Mouse (Mus musculus): ENCODE data around the gene Sfmbt1.
A peak's percentile ranks its signal among the peaks of the same experiment; 100 is the strongest.

Sfmbt1 gene

DNA sequence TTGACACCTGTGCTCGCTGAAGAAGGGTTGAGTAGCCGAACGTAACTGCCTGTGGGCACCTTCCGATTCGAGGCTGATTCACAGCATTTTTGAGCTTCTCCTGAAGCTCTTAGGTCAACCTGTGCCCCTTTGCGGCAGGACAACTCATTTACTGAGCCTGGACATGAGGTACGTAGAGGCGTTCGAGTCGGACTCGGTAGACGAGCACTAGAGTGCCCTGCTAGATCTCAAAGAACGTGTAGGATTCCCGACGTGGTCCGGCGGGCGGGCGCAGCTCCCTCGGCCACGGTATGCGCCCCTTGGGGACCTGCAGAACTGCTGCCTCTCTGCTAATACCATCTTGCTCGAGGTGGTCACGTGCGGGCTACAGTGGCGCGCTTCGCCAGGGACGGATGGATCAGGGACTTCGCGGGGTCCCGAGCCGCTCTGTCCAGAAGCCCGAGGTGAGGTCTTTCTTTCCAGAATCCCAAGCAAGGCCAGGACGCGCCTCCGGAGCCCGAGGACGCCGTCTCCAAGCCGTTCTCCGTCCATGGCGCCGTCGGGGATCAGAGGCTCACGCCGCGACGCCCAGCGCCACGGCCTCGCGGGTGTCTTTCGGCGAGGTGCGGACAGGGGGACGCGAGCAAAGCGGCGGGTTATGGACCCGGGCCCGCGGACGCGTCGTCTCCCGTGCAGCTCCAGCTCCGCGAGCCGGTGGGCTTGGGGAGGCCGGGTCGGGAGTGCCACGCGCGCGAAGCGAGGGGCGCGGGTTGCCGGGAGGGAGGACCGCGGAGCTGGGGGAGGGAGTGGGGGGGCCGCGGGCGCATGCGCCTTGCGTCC lies at the start of gene Sfmbt1:
Sfmbt1 (plus strand) TSS at position 51 of the 819 bp plus-strand sequence.
- peak in 1 of 2 experiments; percentile 20 for DNase-seq (ENCODE audit: low spot score in 2 of 2)

DNA sequence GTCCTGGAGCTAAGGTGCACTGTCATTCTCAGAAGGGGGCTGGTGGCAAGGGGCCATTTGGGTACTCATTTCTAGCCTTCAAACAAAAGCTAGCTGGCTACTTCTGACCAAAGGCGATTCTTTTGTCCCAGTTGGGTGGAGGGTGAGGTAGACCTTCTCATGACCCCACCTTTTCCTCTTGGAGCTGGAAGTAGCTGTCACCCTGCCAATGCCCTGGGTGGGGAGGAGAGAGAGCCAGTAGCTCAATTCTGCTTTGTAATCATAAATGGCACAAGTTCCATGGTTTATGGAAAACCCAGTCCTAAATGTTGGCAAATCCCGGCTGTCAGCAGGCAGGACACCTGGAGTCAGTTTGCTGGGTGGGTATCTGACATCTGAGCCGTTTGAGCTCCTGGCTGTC lies 48.6 kb upstream of the Sfmbt1 start:
- DNase-seq (ENCODE audit: low spot score in 2 of 2) = no peak

DNA sequence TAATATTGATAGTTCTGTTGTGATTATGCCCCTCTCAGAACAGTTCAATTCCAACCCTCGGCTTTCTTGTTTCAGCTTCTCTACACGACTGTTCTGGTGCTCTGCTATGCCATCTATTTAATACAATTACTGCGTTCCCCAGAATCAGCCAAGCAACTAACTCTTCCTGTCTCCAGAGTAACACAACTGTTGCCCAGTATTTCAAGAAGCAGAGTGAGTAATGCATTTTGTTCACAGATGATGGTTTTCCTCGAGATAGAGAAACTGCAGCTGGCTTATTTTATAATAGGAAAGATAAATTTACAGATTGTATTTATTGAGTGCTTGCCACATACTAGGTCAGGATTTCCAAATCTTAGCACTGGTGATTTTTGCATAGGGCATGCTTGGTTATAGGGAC lies 48.0 kb upstream of the Sfmbt1 start:
- DNase-seq (ENCODE audit: low spot score in 2 of 2) = no peak

DNA sequence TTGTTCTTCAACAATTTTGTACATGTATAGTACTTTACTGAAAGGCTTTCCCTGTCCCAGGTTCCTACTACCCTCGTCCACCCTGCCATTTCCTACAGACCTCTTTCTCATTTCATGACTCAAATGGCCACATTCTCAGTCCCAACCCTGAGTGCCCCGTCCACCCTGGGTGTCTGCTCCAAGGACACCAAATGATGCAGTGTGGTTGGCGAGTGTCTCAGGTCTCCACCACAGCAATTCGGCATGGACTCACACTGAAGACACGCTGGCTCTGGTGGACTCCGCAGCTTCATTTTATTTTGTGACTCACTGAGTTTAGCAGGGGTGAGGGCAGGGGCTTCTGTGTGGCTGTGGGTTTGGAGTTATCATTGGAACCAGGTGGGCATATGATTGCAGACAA lies 44.5 kb upstream of the Sfmbt1 start:
- no peak for DNase-seq (ENCODE audit: low spot score in 2 of 2)

DNA sequence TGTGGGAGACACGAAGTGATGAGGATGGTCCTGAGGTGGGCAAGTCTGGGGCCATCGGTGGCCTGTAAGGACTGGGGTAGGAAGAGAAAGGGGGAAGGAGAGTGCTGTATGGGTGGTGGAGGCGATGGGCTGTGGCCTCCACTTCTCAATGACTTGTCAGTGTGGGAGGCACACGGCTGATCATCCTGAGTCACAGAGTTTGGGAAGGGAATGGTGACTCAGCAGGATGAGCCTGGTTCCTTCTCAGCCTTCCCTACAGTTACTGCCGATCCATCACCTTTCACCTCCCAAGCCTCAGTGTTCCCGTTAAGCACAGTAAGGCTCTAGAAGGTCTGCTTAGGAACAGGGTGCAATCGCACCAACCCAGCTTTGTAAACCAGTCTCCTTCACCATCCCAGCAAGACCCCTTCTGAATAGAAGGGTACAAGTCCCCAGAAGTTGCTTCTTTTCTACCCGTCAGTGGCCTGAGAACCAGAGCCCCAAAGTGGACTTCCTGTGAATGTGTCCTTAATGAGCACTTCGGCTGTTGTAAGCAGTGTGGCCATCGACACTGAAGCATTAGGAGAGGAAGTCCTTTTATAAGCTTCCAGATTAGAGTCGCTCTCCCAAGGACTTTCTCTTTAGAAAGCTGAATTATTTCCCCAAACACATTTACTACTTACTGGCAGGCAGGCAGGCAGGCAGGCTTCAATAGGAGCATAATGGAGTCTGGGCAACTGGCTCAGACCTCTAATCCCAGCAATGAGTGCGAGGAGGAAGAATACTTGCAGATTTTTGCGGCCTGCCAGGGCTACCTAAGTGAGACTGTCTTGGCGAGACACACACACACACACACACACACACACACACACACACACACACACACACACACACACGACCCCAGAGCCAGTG lies 43.3 kb upstream of the Sfmbt1 start:
- no peak for DNase-seq (ENCODE audit: low spot score in 2 of 2)

DNA sequence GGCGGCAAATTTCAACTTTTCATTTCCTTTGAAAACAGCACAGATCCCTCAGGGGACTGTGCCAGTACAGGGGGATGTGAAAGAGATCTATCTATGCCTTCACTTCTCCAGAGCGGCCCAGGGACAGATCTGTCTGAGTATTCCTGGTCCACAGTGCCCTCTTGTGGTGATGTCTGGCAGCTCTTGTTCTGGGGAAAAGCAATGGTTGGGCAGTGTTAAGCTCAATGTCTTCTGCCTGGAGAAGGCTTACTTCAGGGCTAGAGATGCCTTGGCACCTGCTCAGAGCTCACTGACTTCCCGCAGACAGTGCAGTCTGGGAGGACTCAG lies 42.7 kb upstream of the Sfmbt1 start:
- DNase-seq (ENCODE audit: low spot score in 2 of 2) = peak; percentile 78 to 88

DNA sequence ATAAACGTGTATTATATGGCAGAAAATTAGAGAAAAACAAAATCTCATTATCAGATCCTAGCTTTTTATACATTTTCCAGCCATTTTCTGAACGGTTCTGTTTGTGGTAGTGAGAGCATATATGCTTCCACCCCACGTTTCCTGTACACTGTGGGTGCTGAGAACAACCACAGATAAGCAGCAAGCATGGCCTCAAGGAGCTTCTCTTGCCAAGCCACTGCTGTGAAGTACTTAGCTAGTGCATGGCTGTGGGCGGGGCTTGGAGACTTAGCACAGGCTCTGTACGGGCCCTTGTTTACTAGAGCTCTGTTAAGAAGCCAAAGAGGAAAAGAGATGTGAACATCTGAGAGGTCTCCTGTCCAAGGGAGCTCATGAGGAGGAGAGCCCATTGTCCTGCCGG lies 39.7 kb upstream of the Sfmbt1 start:
- no peak for DNase-seq (ENCODE audit: low spot score in 2 of 2)

DNA sequence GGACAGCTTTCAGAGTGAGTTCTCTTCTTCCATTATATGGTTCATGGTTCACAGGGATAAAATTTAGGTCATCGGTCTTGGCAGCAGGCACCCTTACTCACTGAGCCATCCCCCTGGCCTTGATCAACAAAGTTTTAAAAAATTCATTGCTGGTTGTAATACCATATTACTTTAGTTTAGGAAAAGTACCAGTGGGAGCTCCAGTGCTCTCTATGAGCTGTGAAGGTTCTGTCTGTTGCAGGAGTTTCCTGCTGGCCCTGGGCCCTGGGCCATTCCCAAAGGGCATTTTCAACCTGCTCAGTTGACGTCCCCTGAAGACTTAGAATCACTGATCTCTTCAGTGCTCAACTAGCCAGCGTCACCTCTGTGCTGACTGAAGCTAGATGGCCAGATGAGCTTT lies 32.5 kb upstream of the Sfmbt1 start:
- DNase-seq (ENCODE audit: low spot score in 2 of 2) = no peak

DNA sequence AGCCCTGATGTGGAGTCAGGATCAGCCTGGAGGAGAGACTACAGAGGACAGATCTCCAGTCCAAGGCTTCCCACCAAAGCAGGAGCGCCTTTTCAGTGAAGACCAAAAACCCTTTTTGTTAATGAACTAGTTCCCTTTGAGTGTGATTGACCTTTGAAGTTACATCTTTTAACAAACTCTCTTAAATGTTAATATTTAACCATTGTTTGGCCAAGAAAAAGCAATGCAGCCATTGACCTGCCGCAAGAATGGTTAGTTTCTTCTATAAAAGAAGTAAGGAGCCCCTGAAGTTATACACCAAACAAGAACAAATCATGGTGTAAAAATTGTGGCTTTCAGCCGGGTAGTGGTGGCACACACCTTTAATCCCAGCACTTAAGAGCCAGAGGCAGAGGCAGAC lies 24.0 kb upstream of the Sfmbt1 start:
- DNase-seq (ENCODE audit: low spot score in 2 of 2) = no peak

DNA sequence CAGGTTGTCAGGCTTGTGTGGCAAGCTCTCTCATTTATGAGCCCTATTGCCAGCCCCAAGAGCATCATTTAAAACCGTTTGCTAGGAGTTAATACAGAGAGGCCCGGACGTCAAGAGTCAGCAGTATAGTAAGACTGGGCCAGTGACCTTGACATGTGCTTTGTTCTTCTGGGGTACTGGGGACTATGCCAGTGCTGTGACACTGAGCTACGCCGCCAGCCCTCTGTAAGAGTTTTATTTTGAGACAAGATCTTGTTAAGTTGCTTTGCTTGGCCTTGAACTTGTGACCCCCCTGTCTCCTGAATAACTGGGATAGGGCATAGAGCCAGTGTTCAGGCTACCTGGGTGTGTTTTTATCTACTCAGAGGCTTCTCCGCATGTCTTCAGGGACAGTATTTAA lies 22.2 kb upstream of the Sfmbt1 start:
- no peak for DNase-seq (ENCODE audit: low spot score in 2 of 2)

DNA sequence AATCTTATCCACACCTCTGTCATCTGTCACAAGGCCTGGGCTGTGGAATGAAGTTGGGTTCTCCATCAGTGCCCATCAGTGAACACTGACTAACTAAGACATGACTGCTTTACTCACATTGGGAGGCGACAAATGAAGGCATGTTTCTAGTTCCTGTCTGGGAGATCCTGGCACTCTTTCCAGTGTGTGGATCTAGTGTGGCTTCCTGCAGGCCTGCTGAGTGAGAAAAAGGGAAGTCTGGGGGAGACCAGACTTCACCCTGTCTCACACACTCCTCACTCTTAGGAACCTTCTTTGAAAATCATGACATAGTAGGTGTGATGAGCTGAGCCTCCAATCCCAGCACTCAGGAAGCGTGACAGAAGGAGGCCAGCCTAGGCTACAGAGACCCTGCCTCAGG lies 19.9 kb upstream of the Sfmbt1 start:
- no peak for DNase-seq (ENCODE audit: low spot score in 2 of 2)

DNA sequence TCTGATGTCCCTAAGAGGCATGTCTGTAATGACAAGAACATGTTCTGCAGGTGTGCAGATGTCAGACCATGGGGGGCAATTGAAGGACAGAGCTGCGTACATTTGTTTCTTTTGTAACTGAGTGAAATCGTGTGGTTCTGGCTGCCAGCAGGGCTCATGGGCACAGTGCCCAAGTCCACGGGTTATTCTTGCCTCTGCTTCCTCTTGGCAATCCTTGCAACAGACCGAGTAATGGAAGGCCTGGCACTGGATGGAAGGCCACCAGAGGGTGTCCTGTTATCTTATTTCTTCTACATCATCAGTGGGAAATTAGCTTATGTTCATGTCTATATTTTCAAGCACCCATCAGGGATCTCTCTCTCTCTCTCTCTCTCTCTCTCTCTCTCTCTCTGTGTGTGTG lies 19.0 kb upstream of the Sfmbt1 start:
- DNase-seq (ENCODE audit: low spot score in 2 of 2) = peak; percentile 66 to 67

DNA sequence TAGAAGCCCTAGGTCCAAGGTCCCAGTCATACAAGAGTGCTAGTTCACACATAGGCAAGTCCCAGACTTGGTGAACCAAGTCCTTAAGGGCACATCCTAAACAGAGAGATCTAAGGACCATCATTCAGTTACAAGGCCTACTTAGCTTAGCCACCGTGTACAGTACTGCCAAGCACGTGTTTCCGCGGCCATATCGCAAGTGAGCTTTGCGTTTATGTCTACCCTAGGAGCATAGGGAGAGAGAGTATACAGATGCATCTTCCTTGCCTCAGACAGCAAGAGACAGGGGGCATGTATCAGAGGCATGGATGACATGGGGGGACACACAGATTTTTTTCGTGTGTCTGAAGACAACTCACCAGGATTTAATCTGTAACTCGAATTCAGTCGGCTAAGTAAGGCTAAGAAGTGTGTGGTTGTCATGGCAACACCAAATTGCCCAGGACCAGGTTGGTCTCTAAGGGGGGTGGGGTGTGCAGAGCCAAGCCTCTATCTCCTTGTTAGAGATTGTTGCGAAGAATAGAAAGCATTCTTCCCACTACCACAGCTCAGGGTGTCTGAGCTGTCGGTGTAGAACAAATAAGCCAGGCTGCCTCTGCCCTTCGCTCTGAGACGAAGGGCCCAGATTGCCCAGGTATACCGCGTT lies 17.1 kb upstream of the Sfmbt1 start:
- peak in 1 of 2 experiments; percentile 34 for DNase-seq (ENCODE audit: low spot score in 2 of 2)

DNA sequence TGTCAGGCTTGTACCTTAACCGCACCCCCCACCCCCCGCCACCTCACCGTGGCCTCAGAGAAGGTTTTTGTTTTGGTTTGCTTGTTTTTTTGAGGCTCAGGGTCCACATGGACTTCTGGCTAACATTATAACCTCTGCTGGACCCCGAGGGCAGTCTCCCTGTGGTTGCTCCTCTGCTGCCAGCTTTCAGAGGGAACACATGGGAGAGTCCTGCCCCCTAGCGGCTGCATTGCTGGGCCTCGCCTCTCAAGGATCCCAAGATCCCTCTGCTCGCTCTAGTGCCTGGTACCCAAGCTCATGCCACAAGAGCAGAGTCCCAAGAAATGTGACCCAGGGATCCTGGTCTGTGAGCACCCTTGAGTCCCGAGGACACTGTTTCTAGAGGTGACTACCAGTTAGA lies 15.0 kb upstream of the Sfmbt1 start:
- peak; percentile 17 to 39 for DNase-seq (ENCODE audit: low spot score in 2 of 2)

DNA sequence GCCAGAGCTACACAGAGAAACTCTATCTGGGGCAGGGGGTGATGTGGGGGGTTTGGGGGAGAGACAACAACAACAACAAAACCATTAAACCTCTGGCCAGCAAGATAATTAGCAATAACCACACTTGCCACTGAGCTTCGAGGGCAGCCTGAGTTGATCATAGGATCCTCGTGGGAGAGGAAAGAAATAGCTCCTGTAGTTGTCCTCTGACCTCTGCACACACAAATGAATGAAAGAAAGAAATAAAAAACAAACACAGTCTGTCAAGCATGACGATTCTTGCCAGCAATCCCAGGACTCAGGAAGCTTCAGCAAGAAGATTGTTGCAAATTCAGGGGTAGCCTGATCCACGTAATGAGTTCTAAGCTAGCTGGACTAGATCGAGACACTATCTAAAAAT lies 12.1 kb upstream of the Sfmbt1 start:
- no peak for DNase-seq (ENCODE audit: low spot score in 2 of 2)

DNA sequence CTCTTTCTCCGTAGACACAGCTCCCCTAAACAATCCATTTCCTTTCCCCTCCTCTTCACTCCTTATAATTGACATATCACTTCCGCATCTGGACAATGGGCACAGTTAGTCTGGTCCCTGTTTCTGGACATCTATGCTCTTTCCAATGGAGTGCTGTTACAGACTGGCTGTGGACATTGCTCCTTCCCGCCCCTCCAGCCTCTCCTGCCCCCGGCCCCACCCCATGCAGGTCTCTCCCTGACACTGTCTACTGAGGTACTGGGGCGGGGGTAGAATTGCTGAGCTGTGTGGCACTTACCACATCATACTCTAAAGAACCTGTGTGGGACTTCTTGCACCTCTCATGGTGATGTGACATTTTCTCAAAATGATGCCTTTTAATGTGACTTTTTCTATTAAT lies 11.6 kb upstream of the Sfmbt1 start:
- no peak for DNase-seq (ENCODE audit: low spot score in 2 of 2)

DNA sequence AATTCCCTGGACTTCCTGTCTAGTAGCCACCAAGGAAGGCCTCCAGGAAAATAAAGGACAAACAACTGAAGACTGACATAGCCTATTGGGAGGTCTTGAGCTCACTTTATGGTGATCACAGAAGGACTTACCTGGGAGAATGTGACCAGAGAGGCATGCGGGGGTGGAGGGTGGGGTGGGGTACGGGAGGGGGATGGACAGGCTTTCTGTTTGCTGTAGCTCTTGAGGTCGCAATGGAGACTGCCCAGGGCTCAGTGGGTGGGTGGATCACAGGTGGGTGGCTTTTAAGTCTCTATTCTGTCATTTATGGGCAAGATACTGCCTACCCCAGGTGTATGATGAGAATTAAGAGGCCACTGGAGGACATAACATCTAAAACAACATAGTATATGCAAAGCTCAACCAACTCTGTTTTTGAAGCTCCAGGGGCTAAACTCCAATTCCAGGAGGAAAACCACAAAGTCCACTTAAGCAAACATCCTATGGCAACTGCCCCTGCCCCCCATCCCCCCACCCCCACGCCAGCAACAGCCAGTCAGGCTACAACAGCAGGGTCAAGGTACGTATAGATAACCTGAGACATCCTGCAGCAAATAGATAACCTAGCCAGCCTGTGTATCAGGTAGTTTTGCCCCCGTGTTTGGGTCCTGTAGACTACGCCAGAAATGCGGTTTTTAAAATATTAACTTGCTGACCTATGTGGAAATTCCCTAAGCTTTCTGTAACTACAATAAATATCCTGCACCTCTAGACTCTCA lies 10.4 kb upstream of the Sfmbt1 start:
- DNase-seq (ENCODE audit: low spot score in 2 of 2) = no peak

DNA sequence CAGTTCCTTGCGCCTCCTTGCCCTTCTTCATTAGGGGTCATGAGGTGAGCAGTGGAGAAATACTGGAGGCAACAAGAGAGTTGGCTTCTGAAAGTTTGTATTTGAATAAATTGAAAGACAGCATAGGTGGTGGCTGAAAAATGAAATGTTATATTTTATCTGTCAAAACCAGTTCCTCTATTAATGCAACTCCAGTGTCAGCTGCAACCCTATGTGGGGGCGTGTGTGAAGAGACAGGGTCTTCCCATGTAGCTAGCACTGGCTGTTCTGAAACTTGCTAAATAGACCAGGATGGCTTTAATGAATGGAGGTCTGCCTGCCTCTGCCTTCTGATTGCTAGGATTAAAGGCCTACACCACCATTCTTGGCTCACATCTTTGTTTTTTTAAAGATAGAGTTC lies 2.8 kb upstream of the Sfmbt1 start:
- no peak for DNase-seq (ENCODE audit: low spot score in 2 of 2)

DNA sequence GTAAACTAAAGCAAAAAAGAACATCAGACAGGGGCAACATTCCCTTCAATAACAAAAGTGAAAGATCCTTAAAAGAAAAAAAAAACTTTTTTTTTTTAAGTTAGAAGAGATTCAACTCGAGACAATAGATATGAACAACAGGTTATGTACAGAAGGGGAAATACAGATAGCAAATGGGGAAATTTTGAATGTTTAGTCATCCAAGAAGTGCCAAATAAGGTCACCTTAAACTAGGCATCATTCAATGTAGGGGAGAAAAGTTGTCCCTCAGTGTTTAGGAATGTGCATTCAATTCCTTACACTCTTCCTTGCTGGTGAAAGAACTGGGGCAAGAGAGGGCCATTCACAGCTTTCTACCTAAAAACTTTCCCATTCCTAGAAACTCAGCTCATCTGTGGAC lies 880 bp upstream of the Sfmbt1 start:
- no peak for DNase-seq (ENCODE audit: low spot score in 2 of 2)

DNA sequence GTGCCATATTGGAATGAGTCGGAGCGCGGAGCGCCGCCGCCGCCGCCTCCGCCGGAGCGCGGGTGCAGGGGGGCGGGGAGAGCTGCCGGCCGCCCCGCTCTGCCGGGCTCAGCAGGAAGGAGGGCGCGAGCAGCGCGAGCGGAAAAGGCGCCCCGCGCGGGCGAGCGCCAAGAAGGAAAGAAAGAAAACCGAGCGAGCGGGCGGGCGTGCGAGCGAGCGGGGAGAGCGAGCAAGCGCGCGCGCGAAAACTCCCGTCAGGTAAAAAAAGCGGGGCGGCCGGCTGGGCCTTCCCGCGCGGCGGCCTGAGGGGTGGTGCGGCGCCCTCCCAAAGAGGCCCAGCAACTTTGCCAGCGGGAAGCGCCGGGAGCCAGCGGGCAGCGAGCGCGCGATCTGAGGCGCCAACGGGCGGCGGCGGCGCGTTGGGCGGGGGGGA lies 985 bp downstream of the Sfmbt1 start:
- DNase-seq (ENCODE audit: low spot score in 2 of 2) = peak; percentile 66 to 82

DNA sequence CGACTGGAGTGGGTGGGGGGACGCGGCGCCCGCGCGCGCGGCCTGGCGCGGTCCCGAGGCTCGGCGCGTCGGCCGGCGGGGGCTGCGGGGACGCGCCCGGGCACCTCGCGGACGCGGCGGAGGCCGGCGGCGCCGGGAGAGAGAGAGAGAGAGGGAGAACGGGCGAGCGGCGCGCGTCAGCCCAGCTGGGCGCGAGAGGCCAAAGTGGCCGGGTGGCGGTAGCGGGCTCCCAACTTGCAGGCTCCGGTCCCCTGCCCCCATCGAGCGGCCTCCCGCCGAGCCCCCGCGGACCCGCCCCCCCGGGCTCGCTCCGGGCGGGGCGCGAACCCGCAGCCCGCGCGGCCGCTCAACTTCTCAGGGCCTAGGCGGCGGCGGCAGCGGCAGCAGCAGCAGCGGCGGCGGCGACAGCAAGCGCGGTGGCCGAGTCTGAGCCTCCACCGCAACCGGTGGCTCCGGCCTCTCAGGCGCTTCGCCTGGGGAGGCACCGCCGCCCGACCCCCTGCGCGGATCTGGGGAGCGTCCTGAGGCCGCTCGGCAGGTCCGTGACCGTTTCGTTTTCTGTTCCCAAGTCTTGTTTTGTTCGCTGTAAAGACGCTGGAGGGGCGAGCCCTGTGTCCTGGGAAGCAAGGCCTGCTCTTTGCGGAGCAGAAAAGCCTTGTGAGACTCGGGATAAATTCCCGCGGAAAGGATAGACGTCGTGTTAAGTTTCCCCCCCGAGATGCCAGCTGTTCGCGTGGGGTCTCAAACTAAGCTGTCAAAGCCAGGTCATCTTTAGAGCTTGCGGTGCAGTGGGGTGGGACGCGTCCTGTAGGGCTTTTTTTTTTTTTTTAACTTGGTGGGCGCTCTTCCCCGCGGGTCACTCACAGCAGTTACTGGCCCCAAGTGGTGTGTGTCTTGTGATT lies 1.7 kb downstream of the Sfmbt1 start:
- DNase-seq (ENCODE audit: low spot score in 2 of 2) = peak; percentile 44 to 57

Measured in frontal cortex, postnatal 10 days (tissue).